Mouse (Mus musculus) heart, adult 18-20 months (tissue): ENCODE measurements at regions not wholly inside any gene's neighbourhood (a gene's known extent, or its start where the extent isn't known, plus 50 kb on each side); places are given as distances from the start of the nearest gene placed in this dataset.

Experiments
- DNase-seq, 2 experiments: peaks; one replicate each; pipeline ENCODE4 v3.0.0; 2021 to 2022; ENCODE audit warnings: mixed read lengths in 1 of 2

- no peak for DNase-seq
Observed at GRCm38 (mm10) chr1:18389591-18389990, 124.7 kb upstream of the Defb41 start.

- no peak for DNase-seq
Observed at GRCm38 (mm10) chr1:18384079-18384478, 119.1 kb upstream of the Defb41 start.

DNA sequence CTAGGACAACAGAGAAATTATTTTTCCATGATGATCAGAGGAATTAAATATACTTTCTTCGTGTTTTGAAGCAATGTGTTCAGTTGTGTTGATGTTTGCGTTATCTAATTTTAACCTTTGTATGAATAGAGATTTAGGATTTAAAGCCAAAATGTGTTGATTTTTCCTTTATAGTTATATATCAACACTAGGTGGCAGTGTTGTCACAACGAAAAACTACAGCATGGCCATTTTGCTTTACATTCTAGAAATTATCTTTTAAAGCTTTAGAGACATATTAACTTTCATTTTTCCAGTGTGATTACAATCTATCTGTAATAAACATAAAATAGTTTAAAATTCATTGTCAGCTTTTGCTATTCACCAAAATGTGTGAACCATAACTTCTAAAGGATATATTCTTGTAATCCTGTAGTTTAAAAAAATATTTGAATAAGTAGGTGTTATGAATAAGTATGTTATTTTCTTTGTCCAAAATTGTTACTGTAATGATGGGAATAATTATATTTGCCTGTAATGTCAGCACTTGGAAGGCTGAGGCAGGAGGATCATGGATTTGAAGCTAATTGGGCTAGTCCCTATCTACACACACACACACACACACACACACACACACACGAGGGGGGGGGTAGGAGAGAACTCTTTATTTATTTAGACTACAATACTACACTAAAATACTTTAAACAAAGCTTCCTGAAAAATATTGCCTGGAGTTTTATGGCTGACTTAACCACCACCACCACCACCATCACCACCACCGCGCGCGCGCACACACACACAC, 95.2 kb upstream of the Defb41 start:
- no peak for DNase-seq

DNA sequence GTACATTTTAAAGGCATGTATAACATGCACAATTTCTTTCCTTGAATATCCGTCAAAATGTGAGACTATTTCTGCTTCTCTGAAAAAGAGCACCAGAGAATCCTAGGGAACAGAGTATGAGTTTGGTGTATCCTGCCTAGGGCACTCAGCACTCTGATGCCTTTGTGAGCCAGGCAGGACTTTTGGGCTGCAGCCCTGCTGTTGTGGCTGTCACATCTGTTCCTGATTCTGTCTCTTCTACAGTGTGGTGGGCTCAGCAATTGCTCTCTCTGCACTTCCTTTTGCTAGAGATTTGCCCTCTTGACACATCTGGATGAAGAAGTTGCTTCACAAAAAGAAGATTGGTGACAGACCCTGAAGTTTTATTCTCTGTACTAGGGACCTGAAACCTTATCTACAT, 73.9 kb upstream of the Defb41 start:
- DNase-seq = no peak
